Mouse (Mus musculus) MEL (cell line): ENCODE results near the gene Unc93b1.
A peak's percentile ranks its signal among the peaks of the same experiment; 100 is the strongest.

Source experiments
- CHD2 ChIP-seq: IDR thresholded peaks from 2 replicates; pipeline ENCODE4 v1.6.1; 2011; ENCODE audit warnings: low read length, improper control_type of control experiment
- CTCF ChIP-seq, 3 experiments: IDR thresholded peaks in 2 of 3; conservative IDR thresholded peaks in 1 of 3; 2 replicates each; pipeline ENCODE4 v1.5.1; 2011 to 2012; ENCODE audit warnings: low read length in 3 of 3, low read depth in 2 of 3, mild to moderate bottlenecking in 2 of 3, improper control_type of control experiment in 1 of 3, inconsistent platforms in 1 of 3, mixed read lengths in 1 of 3, moderate library complexity in 1 of 3; ENCODE audit not compliant: control insufficient read depth in 1 of 3, insufficient read depth in 1 of 3, poor library complexity in 1 of 3, severe bottlenecking in 1 of 3
- GATA1 ChIP-seq: IDR thresholded peaks from 2 replicates; pipeline ENCODE4 v1.6.1; 2011; ENCODE audit warnings: low read depth, low read length, improper control_type of control experiment
- HCFC1 ChIP-seq: IDR thresholded peaks from 2 replicates; pipeline ENCODE4 v1.6.1; 2012; ENCODE audit warnings: low read depth, mild to moderate bottlenecking, inconsistent platforms, low read length, improper control_type of control experiment, moderate library complexity
- MEF2A ChIP-seq: IDR thresholded peaks from 2 replicates; pipeline ENCODE4 v1.6.1; 2014; ENCODE audit warnings: low read depth, mild to moderate bottlenecking, inconsistent platforms, low read length, improper control_type of control experiment; ENCODE audit not compliant: poor library complexity, insufficient replicate concordance, severe bottlenecking; ENCODE audit errors: extremely low read depth
- POLR2A ChIP-seq, 2 experiments: IDR thresholded peaks; 2 replicates each; pipeline ENCODE4 v1.6.1; 2011 to 2012; ENCODE audit warnings: low read length in 2 of 2, mild to moderate bottlenecking in 2 of 2, control low read depth in 1 of 2, improper control_type of control experiment in 1 of 2, low read depth in 1 of 2, moderate library complexity in 1 of 2; ENCODE audit not compliant: control insufficient read depth in 1 of 2, insufficient read depth in 1 of 2, poor library complexity in 1 of 2
- POLR2AphosphoS2 ChIP-seq: IDR thresholded peaks from 2 replicates; pipeline ENCODE4 v1.6.1; 2011; ENCODE audit warnings: low read length, improper control_type of control experiment
- SIN3A ChIP-seq: IDR thresholded peaks from 2 replicates; pipeline ENCODE4 v1.6.1; 2012; ENCODE audit warnings: low read length, improper control_type of control experiment, inconsistent platforms
- TAL1 ChIP-seq: IDR thresholded peaks from 2 replicates; pipeline ENCODE4 v1.6.1; 2012; ENCODE audit warnings: mild to moderate bottlenecking, inconsistent platforms, low read length, moderate library complexity, mixed read lengths
- ZNF384 ChIP-seq: IDR thresholded peaks from 2 replicates; pipeline ENCODE4 v1.6.1; 2012; ENCODE audit warnings: low read depth, mild to moderate bottlenecking, inconsistent platforms, low read length, improper control_type of control experiment

GRCm38 (mm10) chr19:3942986-3943735 is 8.2 kb downstream of the Unc93b1 start:
- no peak for TF ChIP-seq CTCF (IDR thresholded peaks at IDR 0.05 in 2 of 3, conservative IDR thresholded peaks at IDR 0.05 in 1 of 3; ENCODE audit: control insufficient read depth in 1 of 3, insufficient read depth in 1 of 3, low read depth in 2 of 3, low read length in 3 of 3, poor library complexity in 1 of 3, severe bottlenecking in 1 of 3)
- no peak for TF ChIP-seq GATA1
- no peak for TF ChIP-seq ZNF384
- TF ChIP-seq POLR2A (IDR thresholded peaks at IDR 0.05; ENCODE audit: control insufficient read depth in 1 of 2, insufficient read depth in 1 of 2, low read depth in 1 of 2, low read length in 2 of 2, poor library complexity in 1 of 2) = peak in 1 of 2 experiments; percentile 30; a peak in 1 of 4 replicates
- TF ChIP-seq TAL1 = no peak
- TF ChIP-seq POLR2AphosphoS2 = no peak
- TF ChIP-seq HCFC1 = no peak
- TF ChIP-seq CHD2 = no peak
- TF ChIP-seq SIN3A = no peak
- no peak for TF ChIP-seq MEF2A
